Mouse (Mus musculus): ENCODE data around the gene Slc44a1.

DNA sequence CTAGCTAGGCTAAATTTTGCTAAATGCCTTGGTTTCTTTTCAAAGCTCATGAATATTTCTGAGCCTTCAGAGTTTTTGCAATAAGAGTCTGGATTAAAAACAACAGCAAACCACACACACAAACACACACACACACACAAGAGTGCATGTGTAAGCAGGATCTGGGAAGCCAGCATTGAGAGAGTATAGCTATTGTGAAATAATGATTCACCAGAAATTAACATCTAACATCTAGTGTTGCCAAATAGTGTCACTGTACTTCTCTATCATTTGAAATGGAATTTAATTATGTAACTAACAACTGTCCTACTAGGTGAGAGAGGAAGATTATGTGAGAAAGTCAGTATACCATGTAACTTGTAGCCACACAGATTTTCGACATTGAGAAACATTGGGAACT lies 126.9 kb downstream of the Slc44a1 start:
- TF ChIP-seq CTCF (IDR thresholded peaks at IDR 0.05; ENCODE audit: borderline replicate concordance, control insufficient read depth, extremely low read depth, insufficient read depth, low read length, poor library complexity) = no peak
- TF ChIP-seq POLR2A (IDR thresholded peaks at IDR 0.05; ENCODE audit: control insufficient read depth, extremely low read depth, insufficient read depth, low read length, poor library complexity) = no peak

Data from thymus, adult 2 months (tissue).